Mouse (Mus musculus): Measurements from ENCODE around the gene Dhx9. TPM values are rescaled to one million over a fixed set of nuclear protein-coding genes. Genes with fewer than 3 reads are reported as not detected.
A peak's percentile ranks its signal among the peaks of the same experiment; 100 is the strongest.

Dhx9 gene
- polyA plus RNA-seq, 1 experiment from 2014 or later = 46.3 TPM

DNA sequence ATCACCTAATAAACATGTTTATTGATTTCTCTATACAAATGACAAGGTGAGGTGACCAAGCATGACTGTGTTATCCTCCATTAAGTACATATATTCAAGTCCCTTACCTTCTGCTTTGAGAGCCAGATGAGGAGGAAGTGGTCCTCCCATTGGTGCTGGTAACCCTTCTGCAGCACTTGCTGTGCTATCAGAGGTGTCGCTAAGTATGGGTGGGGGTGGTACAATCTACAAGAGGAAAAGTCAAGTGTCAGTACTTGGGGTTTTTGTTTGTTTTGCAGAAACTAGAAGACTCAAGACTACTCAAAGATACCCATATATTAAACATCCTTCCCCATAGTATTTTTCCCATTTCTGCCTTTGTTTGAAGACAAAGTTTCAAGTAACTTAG lies 6.4 kb downstream of the Dhx9 start:
- H3K4me1 ChIP-seq = peaks cover 15% of the 10 kb centered on the region
- no peak overlapping the region for H3K27ac ChIP-seq
- no peak for ATAC-seq (ENCODE audit: insufficient number of reproducible peaks, insufficient read depth, low FRiP score, low TSS enrichment)
- H3K4me2 ChIP-seq (replicated peaks) = no peak overlapping the region
- H3K27me3 ChIP-seq = no peaks in the 10 kb centered on the region
- no peak overlapping the region for H3K9ac ChIP-seq
- WGBS = 86% methylated on average over 1 of the region's 1 CpGs
- H3K9me3 ChIP-seq = no peaks in the 10 kb centered on the region
- H3K36me3 ChIP-seq = peaks cover 56% of the 10 kb centered on the region
- H3K4me3 ChIP-seq = no peak overlapping the region

DNA sequence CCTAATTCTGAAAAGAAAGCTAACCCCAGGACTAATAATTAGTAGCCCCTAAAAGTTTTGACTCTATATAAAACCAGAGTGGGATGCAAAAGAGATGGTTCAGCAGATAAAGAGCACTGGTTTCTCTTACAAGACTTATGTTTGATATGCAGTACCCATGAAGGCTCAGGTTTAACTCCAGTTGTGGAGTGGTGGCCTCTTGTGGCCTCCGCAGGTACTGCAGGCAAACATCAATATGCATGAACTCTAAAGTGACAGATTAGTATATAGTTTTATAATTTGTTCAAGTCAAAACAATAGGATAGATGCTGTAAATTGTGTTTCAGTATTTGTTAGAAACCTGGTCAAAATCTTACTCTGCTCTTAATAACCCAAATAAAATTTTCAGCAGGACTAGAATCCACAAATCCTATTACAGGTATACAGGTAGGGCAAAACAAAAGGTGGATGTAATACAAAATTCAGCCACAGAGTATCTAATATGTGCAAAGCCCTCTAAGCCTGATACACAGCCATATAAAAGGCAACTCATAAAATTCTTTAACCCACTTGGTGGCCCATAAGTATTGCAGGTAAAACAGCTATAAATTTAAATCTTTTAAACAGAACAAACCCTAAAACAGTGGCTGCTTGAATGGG lies 7.0 kb downstream of the Dhx9 start:
- H3K4me3 ChIP-seq = no peak overlapping the region
- no peaks in the 10 kb centered on the region for H3K27me3 ChIP-seq
- H3K27ac ChIP-seq = no peak overlapping the region
- H3K9me3 ChIP-seq = no peaks in the 10 kb centered on the region
- H3K4me1 ChIP-seq = peaks cover 14% of the 10 kb centered on the region
- peaks cover 59% of the 10 kb centered on the region for H3K36me3 ChIP-seq
- WGBS = 51% methylated on average over 1 of the region's 1 CpGs
- no peak for ATAC-seq (ENCODE audit: insufficient number of reproducible peaks, insufficient read depth, low FRiP score, low TSS enrichment)
- H3K4me2 ChIP-seq (replicated peaks) = no peak overlapping the region
- no peak overlapping the region for H3K9ac ChIP-seq

DNA sequence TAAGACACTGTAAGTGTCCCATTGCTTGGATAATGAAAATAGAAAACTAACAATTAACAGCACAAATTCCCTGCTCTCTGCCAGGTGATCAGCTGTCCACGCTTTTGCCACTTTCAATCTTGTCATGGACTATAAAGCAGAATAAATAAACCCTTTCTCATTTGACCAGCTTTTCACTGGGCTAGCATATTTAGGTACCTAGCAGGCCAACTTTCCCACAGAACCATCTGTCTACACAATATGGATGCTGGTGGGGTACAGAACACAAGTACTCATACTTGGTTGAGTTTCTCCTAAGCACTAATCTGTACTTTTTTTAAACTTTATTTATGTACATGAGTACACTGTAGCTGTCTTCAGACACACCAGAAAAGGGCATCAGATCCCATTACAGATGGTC lies 8.2 kb downstream of the Dhx9 start:
- Histone ChIP-seq H3K4me1 (peaks cover 4% of the 10 kb centered on the region; the same call in 1 of the 2 replicates), H3K4me2 (replicated peaks) (no peak overlapping the region), H3K4me3 (no peak overlapping the region), H3K9me3 (no peaks in the 10 kb centered on the region), H3K27me3 (no peaks in the 10 kb centered on the region), H3K36me3 (peaks cover 68% of the 10 kb centered on the region), H3K27ac (no peak overlapping the region), H3K9ac (no peak overlapping the region)
- no peak for ATAC-seq (ENCODE audit: insufficient number of reproducible peaks, insufficient read depth, low FRiP score, low TSS enrichment)
- 98% methylated on average over 1 of the region's 1 CpGs for WGBS

DNA sequence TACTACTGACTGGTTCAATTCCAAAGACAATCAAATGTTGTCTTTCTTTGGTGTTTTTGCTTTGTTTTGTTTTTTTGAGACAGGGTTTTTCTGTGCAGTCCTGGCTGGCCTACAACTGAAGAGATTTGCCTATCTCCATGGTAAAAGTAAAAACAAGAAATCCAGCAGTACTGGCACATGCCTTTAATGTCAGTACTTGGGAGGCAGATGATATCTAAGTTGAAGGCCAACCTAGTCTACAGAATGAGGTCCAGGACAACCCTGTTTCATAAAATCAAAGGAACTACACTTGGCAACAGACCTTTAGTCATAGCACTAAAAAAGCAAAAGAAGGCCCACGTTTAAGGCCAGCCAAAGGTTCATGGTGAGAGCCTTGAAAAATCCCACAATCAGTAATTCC lies 25.7 kb downstream of the Dhx9 start:
- no peaks in the 10 kb centered on the region for H3K4me1 ChIP-seq
- no peak overlapping the region for H3K4me2 ChIP-seq (replicated peaks)
- WGBS = 94% methylated on average over 1 of the region's 1 CpGs
- H3K9me3 ChIP-seq = no peaks in the 10 kb centered on the region
- H3K4me3 ChIP-seq = no peak overlapping the region
- H3K9ac ChIP-seq = no peak overlapping the region
- no peaks in the 10 kb centered on the region for H3K27me3 ChIP-seq
- H3K36me3 ChIP-seq = peaks cover 73% of the 10 kb centered on the region
- no peak overlapping the region for H3K27ac ChIP-seq
- no peak for ATAC-seq (ENCODE audit: insufficient number of reproducible peaks, insufficient read depth, low FRiP score, low TSS enrichment)

DNA sequence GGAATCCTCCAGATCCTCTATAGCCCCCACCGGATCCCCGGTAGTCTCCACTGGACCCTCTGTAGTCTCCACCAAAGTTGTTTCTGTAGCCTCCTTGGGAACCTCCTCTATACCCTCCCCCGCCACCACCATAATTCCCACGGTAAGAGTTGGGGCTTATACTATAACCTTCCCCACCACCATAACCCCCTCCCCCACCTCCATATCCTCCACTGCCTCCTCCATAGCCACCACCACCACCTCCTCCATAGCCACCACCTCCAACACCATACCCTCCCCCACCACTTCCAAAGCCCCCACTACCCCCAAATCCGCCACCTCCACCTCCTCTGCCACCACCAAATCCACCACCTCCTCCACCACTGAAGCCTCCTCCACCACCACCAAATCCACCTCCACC lies 31.3 kb downstream of the Dhx9 start:
- H3K4me2 ChIP-seq (replicated peaks) = no peak overlapping the region
- no peaks in the 10 kb centered on the region for H3K27me3 ChIP-seq
- no peaks in the 10 kb centered on the region for H3K9me3 ChIP-seq
- no peak overlapping the region for H3K27ac ChIP-seq
- 89% methylated on average over 5 of the region's 5 CpGs for WGBS
- H3K36me3 ChIP-seq = peaks cover 64% of the 10 kb centered on the region
- 0 out of 2 replicates have a peak, but pooled peaks have one; percentile 24 for ATAC-seq (ENCODE audit: insufficient number of reproducible peaks, insufficient read depth, low FRiP score, low TSS enrichment)
- no peak overlapping the region for H3K9ac ChIP-seq
- no peak overlapping the region for H3K4me3 ChIP-seq
- H3K4me1 ChIP-seq = no peaks in the 10 kb centered on the region

DNA sequence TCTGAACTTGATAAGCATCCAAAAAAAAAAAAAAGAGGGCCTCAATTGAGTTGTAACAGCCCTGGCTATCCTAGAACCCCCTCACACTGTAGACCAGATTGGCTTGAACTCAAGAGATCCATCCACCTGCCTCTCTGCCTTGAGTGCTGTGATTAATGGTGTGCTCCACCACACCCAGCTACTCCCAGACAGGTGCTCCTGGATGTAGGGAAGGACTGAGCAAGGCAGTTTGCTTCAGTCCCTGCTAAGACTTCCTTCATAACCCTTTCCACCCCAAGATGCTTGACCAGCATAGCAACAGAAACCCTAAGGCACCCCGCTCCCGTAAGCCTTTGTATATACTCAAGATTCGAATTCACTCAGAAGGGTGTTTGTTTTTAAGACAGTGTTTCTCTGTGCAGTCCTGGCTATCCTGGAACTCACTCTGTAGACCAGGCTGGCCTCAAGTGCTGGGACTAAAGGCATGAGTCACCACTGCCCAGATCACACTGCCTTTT lies 34.3 kb downstream of the Dhx9 start:
- Histone ChIP-seq H3K4me2 (replicated peaks) (no peak overlapping the region), H3K4me1 (no peaks in the 10 kb centered on the region), H3K27me3 (no peaks in the 10 kb centered on the region), H3K4me3 (no peak overlapping the region), H3K27ac (no peak overlapping the region), H3K36me3 (peaks cover 44% of the 10 kb centered on the region), H3K9ac (no peak overlapping the region), H3K9me3 (no peaks in the 10 kb centered on the region)
- no peak for ATAC-seq (ENCODE audit: insufficient number of reproducible peaks, insufficient read depth, low FRiP score, low TSS enrichment)
- 82% methylated on average over 3 of the region's 3 CpGs for WGBS

DNA sequence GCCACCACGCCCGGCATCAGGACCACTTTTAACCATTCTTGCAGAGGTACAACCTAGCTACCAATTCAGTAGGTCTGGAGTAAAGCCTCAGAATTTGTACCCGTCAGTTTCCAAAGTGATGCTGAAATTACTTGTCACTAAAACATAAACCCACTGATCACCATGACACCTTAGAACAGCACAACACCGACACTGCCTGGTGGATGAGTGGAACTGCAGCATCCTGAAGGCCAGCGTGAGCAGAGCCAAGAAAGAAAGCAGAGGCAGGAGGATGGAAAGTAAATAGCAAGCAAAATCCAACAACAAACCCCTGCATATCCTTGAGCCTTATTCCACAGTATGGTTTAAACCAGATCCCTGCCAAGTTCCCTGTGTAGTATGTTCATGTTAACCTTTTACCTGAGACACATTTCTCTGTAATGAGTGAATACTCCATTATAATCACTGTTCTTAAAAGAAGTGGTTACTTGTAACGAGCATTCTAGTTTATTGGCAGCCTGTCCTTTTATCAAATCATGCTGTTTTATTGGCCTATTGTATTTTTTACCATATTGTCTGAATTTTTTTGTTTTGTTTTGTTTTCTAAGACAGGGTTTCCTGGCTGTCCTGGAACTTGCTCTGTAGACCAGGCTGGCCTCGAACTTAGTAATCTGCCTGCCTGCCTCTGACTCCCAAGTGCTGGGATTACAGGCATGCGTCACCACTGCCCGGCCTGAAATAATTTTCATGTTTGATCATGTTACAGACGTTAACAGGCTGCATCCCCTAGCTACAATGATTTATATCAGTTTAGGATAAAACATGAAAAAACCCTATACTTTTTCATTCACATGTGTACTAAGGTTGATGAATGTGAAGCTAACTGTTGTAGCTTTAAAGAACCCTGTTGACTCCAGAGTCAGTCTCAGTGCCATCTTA lies 36.0 kb downstream of the Dhx9 start:
- Histone ChIP-seq H3K27ac (no peak overlapping the region), H3K4me3 (no peak overlapping the region), H3K9me3 (no peaks in the 10 kb centered on the region), H3K27me3 (no peaks in the 10 kb centered on the region), H3K36me3 (peaks cover 33% of the 10 kb centered on the region), H3K9ac (no peak overlapping the region), H3K4me1 (no peaks in the 10 kb centered on the region), H3K4me2 (replicated peaks) (no peak overlapping the region)
- 72% methylated on average over 10 of the region's 10 CpGs for WGBS
- no peak for ATAC-seq (ENCODE audit: insufficient number of reproducible peaks, insufficient read depth, low FRiP score, low TSS enrichment)

DNA sequence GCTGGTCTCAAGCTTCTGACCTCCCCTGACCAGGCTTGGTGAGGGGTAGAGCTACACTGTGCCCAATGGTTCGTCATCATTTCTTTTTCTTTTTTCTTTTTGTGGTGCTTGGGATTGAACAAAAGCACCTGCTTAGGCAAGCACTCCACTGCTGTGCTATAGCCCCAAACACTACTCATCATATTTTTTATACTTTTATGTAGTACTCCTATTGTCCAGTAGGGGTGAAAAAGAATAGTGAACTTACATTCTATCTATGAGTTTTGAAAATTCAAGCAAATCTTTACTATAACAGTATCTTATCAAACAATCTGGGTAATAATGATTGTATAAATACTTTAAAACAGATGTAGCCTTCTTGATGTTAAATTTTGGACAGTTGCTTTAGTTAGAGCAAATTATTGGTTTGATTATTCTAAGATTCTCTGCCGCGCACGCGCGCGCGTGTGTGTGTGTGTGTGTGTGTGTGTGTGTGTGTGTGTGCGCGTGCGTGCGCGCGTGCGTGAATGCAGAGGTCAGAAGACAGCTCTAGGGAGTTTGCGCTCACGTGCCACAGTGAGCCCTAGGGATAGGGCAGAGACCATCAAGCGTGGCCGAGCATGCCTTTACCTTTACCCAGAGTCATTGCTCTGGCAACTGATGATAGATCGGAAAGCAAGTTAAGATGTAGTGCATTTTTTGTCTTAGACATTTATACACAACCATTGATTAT lies 41.2 kb downstream of the Dhx9 start:
- no peak for ATAC-seq (ENCODE audit: insufficient number of reproducible peaks, insufficient read depth, low FRiP score, low TSS enrichment)
- Histone ChIP-seq H3K27me3 (no peaks in the 10 kb centered on the region), H3K9me3 (no peaks in the 10 kb centered on the region), H3K4me2 (replicated peaks) (no peak overlapping the region), H3K36me3 (peaks cover 6% of the 10 kb centered on the region; the same call in 1 of the 2 replicates), H3K9ac (no peak overlapping the region), H3K27ac (no peak overlapping the region), H3K4me3 (no peak overlapping the region), H3K4me1 (no peaks in the 10 kb centered on the region)
- 96% methylated on average over 20 of the region's 20 CpGs for WGBS

DNA sequence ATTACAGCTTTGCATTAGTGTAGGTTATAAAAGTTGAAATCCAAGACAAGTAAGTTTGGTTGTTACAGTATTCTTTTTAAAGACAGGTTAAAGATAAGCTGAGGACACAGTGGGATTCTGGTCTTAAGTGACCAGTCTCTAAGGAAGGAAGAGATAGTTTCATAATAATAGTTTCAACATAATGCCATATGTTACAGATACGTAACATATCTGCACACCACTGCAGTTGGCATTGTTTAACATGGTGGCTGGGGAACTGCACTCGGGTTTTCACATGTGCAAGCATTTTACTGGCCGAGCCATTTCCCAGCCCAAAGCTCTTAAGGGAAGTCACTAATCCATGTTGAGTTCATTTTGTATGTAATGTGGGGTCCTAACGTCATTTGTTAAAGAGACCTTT lies 43.8 kb downstream of the Dhx9 start:
- H3K4me3 ChIP-seq = no peak overlapping the region
- no peak for ATAC-seq (ENCODE audit: insufficient number of reproducible peaks, insufficient read depth, low FRiP score, low TSS enrichment)
- H3K27ac ChIP-seq = no peak overlapping the region
- H3K9ac ChIP-seq = no peak overlapping the region
- no peaks in the 10 kb centered on the region for H3K4me1 ChIP-seq
- no peaks in the 10 kb centered on the region for H3K27me3 ChIP-seq
- no peaks in the 10 kb centered on the region for H3K36me3 ChIP-seq
- WGBS = 68% methylated on average over 4 of the region's 4 CpGs
- no peak overlapping the region for H3K4me2 ChIP-seq (replicated peaks)
- H3K9me3 ChIP-seq = no peaks in the 10 kb centered on the region

DNA sequence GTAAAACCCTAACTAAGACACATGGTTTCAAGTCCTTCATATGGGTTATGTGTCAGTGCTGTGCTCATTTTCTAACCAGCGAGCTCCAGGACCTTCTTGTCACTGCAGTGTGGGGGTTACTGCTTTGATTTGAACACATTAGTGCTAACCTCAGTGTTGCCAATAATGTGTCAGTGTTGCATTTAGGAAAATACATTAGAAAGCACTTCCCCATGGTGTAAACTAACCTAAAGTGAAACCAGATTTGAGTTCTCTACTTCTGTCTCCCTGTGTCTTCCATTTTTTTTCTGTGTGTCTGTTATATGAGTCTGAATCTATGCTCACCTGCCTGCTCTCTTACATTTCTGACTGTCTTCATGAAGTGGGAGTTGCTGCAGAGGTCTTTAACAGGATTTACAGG lies 44.4 kb downstream of the Dhx9 start:
- Histone ChIP-seq H3K36me3 (no peaks in the 10 kb centered on the region), H3K4me1 (no peaks in the 10 kb centered on the region), H3K9me3 (no peaks in the 10 kb centered on the region), H3K4me2 (replicated peaks) (no peak overlapping the region), H3K9ac (no peak overlapping the region), H3K4me3 (no peak overlapping the region), H3K27ac (no peak overlapping the region), H3K27me3 (no peaks in the 10 kb centered on the region)
- WGBS = 85% methylated on average over 1 of the region's 1 CpGs
- ATAC-seq (ENCODE audit: insufficient number of reproducible peaks, insufficient read depth, low FRiP score, low TSS enrichment) = no peak

DNA sequence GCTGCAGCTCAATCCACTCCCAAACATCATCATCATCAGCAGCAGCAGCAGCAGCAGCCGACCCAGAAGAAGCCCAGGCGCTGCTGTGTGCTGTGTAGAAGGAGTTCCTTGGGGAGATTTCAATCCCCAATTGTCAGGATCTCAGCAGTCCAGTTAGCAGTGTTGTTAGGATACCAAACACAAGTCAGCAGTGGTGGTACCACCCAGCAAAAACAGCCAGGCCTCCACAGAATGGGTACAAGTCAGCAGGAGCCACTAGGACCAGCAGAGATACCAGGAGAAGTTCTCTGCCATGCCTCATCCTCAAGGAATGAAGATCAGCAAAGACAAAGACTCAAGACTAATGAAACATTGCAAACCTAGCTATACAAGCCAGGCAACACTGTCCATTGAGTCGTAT lies 45.8 kb downstream of the Dhx9 start:
- Histone ChIP-seq H3K9ac (no peak overlapping the region), H3K27ac (no peak overlapping the region), H3K4me2 (replicated peaks) (no peak overlapping the region), H3K4me3 (no peak overlapping the region), H3K4me1 (no peaks in the 10 kb centered on the region), H3K27me3 (no peaks in the 10 kb centered on the region), H3K36me3 (no peaks in the 10 kb centered on the region), H3K9me3 (no peaks in the 10 kb centered on the region)
- no peak for ATAC-seq (ENCODE audit: insufficient number of reproducible peaks, insufficient read depth, low FRiP score, low TSS enrichment)
- 86% methylated on average over 3 of the region's 3 CpGs for WGBS

Data from embryonic facial prominence, embryonic 12.5 days (tissue).